Mouse (Mus musculus): Measurements from ENCODE around the gene Anapc16.

Gene Anapc16

GRCm38 (mm10) chr10:59949783-59950605, 52.9 kb downstream of the Anapc16 start:
- no peak for DNase-seq (ENCODE audit: low spot score in 2 of 2)

GRCm38 (mm10) chr10:59949255-59949648, 53.7 kb downstream of the Anapc16 start:
- no peak for DNase-seq (ENCODE audit: low spot score in 2 of 2)

GRCm38 (mm10) chr10:59948363-59949254, 54.3 kb downstream of the Anapc16 start:
- no peak for DNase-seq (ENCODE audit: low spot score in 2 of 2)

- no peak for DNase-seq (ENCODE audit: low spot score in 2 of 2)
These were observed 55.5 kb downstream of the Anapc16 start for GRCm38 (mm10) chr10:59947296-59948073.

- DNase-seq (ENCODE audit: low spot score in 2 of 2): no peak
These were observed 56.6 kb downstream of the Anapc16 start for GRCm38 (mm10) chr10:59946362-59946761.

GRCm38 (mm10) chr10:59945416-59945815, 57.5 kb downstream of the Anapc16 start:
- DNase-seq (ENCODE audit: low spot score in 2 of 2): no peak

GRCm38 (mm10) chr10:59943421-59943989, 59.4 kb downstream of the Anapc16 start:
- no peak for DNase-seq (ENCODE audit: low spot score in 2 of 2)

- DNase-seq (ENCODE audit: low spot score in 2 of 2): peak in 1 of 2 experiments; percentile 64
These were observed 60.0 kb downstream of the Anapc16 start for GRCm38 (mm10) chr10:59942847-59943420.

GRCm38 (mm10) chr10:59942281-59942846, 60.6 kb downstream of the Anapc16 start:
- no peak for DNase-seq (ENCODE audit: low spot score in 2 of 2)

GRCm38 (mm10) chr10:59939081-59939480, 63.9 kb downstream of the Anapc16 start:
- DNase-seq (ENCODE audit: low spot score in 2 of 2): no peak

- no peak for DNase-seq (ENCODE audit: low spot score in 2 of 2)
These were observed 64.3 kb downstream of the Anapc16 start for GRCm38 (mm10) chr10:59938662-59939061.

All from frontal cortex, postnatal 25 days (tissue).